Mouse (Mus musculus) CH12.LX (cell line): ENCODE data around the gene Arhgap44.

Source experiments
- CHD1 ChIP-seq: IDR thresholded peaks from 2 replicates; pipeline ENCODE4 v1.6.1; 2012; ENCODE audit warnings: low read depth, low read length, improper control_type of control experiment, inconsistent platforms
- CHD2 ChIP-seq: IDR thresholded peaks from 2 replicates; pipeline ENCODE4 v1.6.1; 2011; ENCODE audit warnings: low read length, improper control_type of control experiment
- CTCF ChIP-seq, 2 experiments: IDR thresholded peaks in 1 of 2; conservative IDR thresholded peaks in 1 of 2; 2 replicates each; pipeline ENCODE4 v1.5.1; 2011 to 2012; ENCODE audit warnings: low read depth in 2 of 2, low read length in 2 of 2, improper control_type of control experiment in 1 of 2, inconsistent platforms in 1 of 2, mild to moderate bottlenecking in 1 of 2, moderate library complexity in 1 of 2
- EP300 ChIP-seq: IDR thresholded peaks from 2 replicates; pipeline ENCODE4 v1.6.1; 2011; ENCODE audit warnings: low read length, improper control_type of control experiment
- MEF2A ChIP-seq: IDR thresholded peaks from 2 replicates; pipeline ENCODE4 v1.6.1; 2014; ENCODE audit warnings: low read depth, mild to moderate bottlenecking, inconsistent platforms, low read length, improper control_type of control experiment, borderline replicate concordance
- MXI1 ChIP-seq: IDR thresholded peaks from 2 replicates; pipeline ENCODE4 v1.6.1; 2011; ENCODE audit warnings: mild to moderate bottlenecking, low read depth, low read length, improper control_type of control experiment
- PAX5 ChIP-seq: IDR thresholded peaks from 2 replicates; pipeline ENCODE4 v1.6.1; 2012; ENCODE audit warnings: low read length, inconsistent platforms, mixed read lengths
- POLR2A ChIP-seq: IDR thresholded peaks from 2 replicates; pipeline ENCODE4 v1.6.1; 2011; ENCODE audit warnings: low read depth, mild to moderate bottlenecking, improper control_type of control experiment, low read length
- RCOR1 ChIP-seq: conservative IDR thresholded peaks from 2 replicates; pipeline ENCODE4 v1.6.1; 2012; ENCODE audit warnings: low read depth, mild to moderate bottlenecking, inconsistent platforms, low read length, improper control_type of control experiment
- SIN3A ChIP-seq: IDR thresholded peaks from 2 replicates; pipeline ENCODE4 v1.6.1; 2012; ENCODE audit warnings: low read length, improper control_type of control experiment, inconsistent platforms
- TCF12 ChIP-seq: IDR thresholded peaks from 2 replicates; pipeline ENCODE4 v1.6.1; 2014; ENCODE audit warnings: low read depth, mild to moderate bottlenecking, inconsistent platforms, low read length, improper control_type of control experiment
- ZC3H11A ChIP-seq: IDR thresholded peaks from 2 replicates; pipeline ENCODE4 v1.6.1; 2012; ENCODE audit warnings: low read depth, mild to moderate bottlenecking, inconsistent platforms, low read length, improper control_type of control experiment
- ZNF384 ChIP-seq: IDR thresholded peaks from 2 replicates; pipeline ENCODE4 v1.6.1; 2012; ENCODE audit warnings: low read depth, low read length, improper control_type of control experiment, inconsistent platforms

DNA sequence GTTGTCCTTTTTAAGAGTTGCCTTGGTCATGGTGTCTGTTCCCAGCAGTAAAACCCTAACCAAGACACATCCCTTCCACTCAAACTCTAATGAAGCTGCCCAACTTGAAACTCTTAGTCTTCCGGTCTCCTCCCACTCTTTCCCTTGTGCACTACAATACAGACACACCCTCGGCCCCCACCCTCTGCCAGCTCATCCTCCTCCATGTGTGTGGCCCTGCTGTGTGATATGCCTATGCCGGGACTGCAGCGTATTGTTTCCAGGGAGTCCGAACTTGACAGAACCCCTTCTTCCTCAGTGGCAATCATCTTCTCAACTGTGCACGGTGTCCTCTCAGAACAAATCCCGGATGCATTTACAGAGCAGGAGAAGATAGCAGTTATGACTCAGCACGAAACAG, 62.7 kb downstream of the Arhgap44 start:
- no peak for TF ChIP-seq EP300
- no peak for TF ChIP-seq POLR2A
- no peak for TF ChIP-seq ZNF384
- no peak for TF ChIP-seq CHD1
- no peak for TF ChIP-seq MEF2A
- no peak for TF ChIP-seq CTCF (conservative IDR thresholded peaks at IDR 0.05 in 1 of 2, IDR thresholded peaks at IDR 0.05 in 1 of 2; ENCODE audit: low read depth in 2 of 2, low read length in 2 of 2)
- no peak for TF ChIP-seq CHD2
- no peak for TF ChIP-seq ZC3H11A
- no peak for TF ChIP-seq RCOR1
- TF ChIP-seq TCF12: no peak
- TF ChIP-seq MXI1: no peak
- no peak for TF ChIP-seq SIN3A
- TF ChIP-seq PAX5: no peak
